Mouse (Mus musculus) hematopoietic stem cell, adult 5-6 weeks (primary cell): Measurements from ENCODE around the gene Mogat1. TPM values are rescaled to one million over a fixed set of nuclear protein-coding genes. Genes with fewer than 3 reads are reported as not detected.
A peak's percentile ranks its signal among the peaks of the same experiment; 100 is the strongest.
"Not testable (repeated sequence)": the region's sequence is repeated elsewhere in the genome, so short reads cannot be mapped to it uniquely, and the experiment has no call there.

Experiments used
- ATAC-seq, 2 experiments: fragments of 125-278 bp in 1 of 2; replicated peaks in 1 of 2; 2 replicates each; pipeline ENCODE4 v1.8.0; 2016 to 2017; ENCODE audit warnings: inconsistent platforms in 2 of 2, mild to moderate bottlenecking in 2 of 2, moderate number of reproducible peaks in 2 of 2, low read depth in 1 of 2, moderate TSS enrichment in 1 of 2; ENCODE audit not compliant: low FRiP score in 2 of 2, poor library complexity in 2 of 2, severe bottlenecking in 2 of 2, insufficient read depth in 1 of 2, low TSS enrichment in 1 of 2
- total RNA-seq: library from RNA; stranded (forward); fragments of 172-1452, 232-1000 nt; gene quantifications from 2 replicates; pipeline ENCODE4 v1.2.3, GENCODE M21; 2017

Mogat1 gene
- not detected in 2 replicates for total RNA-seq

DNA sequence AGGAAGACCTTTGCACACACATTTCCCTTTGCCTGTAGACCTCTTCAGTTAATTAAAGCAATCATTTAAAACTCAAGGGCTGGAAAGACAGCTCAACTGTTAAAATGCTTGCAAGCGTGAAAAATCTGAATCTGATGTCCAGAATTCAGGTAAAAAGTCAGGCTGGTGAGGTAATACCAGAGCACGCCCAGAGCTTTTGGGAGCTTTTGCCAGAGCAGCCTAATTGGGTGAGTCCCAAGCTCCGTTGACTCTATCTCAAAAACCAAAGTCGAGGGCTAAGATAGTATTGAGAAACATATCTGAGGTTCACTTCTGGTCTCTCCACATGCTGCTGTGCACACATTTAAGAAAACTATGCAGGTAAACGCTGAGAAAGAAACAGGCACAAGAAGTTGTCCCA is at the start of gene Mogat1:
TSS of gene Mogat1 (plus strand) at position 130 of the 400 bp plus-strand sequence.
- no peak for ATAC-seq

DNA sequence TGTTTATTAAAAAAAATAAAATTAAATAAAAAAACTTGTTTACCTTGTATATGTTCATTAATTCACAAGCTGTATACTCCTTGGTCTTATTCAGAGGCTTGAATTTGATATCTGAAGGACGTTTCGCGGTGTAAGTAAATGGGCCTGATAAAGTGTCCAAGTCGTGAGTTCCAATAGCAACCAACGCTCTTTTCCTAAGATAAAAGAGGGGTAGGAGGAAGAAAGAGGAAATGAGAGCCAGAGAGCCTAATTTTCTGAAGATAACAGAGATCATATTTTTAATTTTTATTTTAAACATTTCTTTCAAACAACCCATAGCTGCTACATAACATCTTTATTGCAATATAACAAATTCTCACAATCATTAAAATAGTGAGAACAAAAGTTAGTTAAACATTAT is 38.4 kb upstream of the Mogat1 start:
- no peak for ATAC-seq

DNA sequence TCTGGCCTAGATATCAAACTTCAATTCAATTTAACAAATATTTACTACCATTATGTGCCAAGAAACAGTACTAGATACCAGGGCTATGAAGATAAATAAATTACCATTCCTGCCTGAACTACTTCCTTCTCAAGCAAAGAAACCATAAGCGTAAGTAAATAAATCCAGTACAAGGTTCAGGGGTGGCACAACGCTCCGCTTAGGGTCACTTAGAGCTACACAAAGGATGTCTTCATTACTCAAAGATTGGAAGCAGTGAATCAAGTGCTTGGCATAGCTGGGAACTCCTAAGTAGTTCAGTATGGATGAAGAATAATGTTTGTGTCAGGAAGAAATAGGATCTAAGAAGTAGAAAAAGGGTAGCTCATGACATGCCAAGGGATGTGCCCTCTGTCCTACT is 27.4 kb upstream of the Mogat1 start:
- ATAC-seq = no peak

DNA sequence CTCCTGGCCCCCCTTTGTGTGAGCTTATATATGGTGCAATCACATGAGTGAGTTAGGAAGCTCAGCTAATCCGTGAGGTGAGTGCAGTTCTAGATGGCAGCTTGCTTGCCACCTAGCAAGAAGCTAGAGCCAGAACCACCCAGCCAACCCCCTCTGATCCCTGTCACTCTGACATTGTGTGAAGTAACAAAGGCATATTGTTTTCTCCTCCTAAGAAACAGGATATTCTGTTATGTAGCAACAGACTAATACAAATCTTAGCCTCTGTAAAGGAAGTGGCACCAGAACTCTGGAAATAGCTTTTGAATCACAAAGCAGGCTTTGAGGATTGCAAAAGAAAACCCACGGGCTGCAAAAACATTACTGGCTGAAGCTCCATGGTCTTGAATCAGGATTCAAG is 26.4 kb upstream of the Mogat1 start:
- ATAC-seq = no peak

DNA sequence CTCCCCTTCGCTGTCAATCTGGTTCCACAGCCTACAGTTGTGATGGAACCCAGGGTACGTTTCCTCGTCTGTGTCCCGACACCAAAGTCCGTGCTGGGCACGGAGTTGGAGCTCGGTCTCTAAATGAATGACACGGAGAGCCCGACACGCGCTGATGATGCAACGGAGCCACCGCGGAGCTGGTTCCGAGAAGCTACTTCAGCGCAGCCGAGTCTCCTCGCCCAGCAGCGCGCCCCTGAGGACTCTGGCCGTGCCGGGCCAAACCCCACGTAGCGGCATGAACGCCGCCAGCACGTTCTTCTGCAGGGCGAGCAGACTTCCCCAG is 22.4 kb upstream of the Mogat1 start:
- no peak; a peak in 1 of 4 replicates for ATAC-seq

DNA sequence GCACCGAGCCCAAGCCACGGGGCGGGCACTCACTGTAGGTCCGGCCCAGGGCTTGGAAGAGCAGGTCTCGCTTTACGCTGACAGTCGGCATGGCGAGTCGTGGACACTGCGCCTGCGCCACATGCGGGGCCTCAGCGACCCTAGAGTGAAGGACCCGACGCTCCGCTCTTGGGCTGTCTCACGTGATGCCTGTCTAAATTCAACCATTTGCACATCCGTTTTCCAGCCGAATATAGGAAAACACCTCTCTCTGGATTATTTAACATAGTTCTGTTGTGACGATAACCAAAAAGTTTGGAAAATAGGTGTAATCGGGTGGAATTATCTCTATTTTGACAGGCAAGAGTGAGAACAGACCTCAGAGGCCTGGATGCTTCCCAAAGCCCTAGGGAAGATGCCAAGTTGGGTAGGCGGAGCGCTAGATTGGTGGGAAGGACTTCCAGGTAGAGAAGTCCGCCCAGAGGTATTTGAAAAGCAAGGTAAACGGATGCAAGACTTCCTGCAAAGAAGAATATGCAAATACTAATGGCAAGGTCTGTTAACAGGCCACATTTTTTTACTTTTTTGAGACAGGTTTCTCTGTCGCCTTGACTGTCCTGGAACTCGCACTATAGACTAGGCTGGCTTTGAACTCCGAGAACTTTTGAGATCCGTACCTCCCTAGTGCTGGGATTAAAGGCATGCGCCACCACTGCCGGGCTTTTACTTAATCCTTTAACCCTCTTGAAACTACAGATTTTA is 21.9 kb upstream of the Mogat1 start, which contains the start of gene Farsb:
TSS of gene Farsb (minus strand) at position 146 of the 741 bp plus-strand sequence.
- peak; percentile 92 to 95 for ATAC-seq

DNA sequence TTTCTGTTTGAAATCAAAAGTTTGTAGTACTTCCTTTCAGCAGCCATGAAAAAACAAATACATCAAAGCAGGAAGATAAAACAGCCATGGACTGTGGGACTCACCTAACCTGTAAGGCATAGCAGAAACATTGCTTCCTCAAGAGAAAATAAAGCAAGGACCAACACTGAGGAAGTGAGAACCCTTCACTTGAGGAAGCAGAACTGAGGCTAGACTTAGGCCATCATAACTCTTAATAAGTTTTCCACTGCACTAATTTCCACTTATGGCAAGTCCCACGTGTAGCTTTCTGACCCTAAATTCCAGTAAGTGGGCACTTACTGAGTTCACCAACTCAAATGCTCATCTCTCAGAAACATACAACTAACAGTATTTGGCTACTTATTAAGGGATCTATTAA is 20.6 kb upstream of the Mogat1 start:
- ATAC-seq = no peak

DNA sequence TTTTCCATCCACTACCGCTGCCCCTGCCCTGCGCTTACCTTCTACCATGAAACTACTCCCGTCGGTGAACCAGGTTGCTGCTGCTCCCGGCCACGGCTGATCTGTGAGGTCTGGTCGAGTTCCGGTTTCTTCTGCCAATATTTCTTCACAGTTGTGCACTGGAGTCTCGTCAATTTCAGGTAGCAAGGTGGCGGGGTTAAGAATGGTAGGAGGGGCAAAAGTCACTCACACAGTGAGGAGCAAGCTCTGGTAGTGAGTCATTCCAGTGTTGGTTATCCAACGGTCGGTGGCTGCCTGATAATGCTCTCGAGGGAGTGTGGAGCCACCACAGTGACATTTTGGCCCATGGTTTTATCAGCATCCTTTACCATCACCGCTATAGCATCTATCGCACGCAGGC is 9.8 kb upstream of the Mogat1 start:
- ATAC-seq = no peak

DNA sequence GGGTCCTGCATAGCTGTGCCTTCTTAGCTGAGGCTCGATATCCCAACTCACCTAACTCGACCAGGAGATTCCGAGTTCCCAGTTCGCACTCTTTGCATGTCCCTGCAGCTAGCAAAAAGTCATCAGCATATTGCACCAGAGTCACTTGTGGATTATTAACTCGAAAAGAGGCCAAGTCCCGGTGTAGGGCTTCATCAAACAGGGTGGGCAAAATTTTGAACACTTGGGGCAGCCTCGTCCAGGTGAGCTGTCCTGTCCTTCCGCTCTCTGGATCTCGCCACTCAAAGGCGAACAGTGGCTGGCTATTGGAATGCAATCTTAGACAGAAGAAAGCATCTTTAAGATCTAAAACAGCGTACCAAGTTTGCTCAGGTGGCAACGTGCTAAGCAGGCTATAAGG is 8.9 kb upstream of the Mogat1 start:
- not testable (repeated sequence) for ATAC-seq

DNA sequence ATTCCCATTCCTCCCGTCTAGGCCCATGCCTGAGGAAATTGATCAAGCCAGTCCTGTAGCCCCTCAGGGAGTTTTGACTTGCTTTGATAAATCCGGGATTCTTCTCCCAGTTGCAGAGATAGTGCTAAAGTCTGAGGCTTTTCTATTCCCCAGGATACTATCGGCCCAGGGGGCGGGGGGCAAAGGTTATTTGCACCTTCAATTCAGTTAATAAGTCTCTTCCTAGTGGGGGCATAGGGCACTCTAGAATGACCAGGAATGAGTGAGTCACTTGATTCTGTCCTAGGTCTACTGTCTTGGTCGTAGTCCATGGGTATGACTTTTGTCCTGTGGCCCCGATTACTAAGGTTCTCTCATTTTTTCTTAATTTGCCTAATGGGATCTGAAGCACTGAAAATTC is 8.3 kb upstream of the Mogat1 start:
- ATAC-seq = no peak

DNA sequence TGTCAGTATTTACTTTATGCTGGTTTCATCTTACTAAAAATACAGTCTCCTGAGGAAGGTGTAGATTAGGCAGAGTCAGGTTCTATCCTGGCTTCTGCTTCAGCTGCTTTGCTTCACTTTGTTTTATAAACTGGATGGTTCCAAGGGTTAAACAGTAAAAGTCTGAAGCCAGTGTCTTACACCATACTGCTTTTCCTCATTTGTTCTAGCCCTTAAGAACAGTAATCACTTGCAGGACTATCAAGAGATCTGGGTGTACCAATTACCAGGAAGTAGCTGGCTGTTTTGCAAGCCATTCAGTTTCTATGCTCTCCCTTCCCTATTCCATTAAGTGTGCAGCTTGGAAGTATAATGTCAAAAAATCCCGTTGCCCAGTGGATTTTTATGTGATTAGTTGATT is 3.7 kb upstream of the Mogat1 start:
- ATAC-seq = no peak

DNA sequence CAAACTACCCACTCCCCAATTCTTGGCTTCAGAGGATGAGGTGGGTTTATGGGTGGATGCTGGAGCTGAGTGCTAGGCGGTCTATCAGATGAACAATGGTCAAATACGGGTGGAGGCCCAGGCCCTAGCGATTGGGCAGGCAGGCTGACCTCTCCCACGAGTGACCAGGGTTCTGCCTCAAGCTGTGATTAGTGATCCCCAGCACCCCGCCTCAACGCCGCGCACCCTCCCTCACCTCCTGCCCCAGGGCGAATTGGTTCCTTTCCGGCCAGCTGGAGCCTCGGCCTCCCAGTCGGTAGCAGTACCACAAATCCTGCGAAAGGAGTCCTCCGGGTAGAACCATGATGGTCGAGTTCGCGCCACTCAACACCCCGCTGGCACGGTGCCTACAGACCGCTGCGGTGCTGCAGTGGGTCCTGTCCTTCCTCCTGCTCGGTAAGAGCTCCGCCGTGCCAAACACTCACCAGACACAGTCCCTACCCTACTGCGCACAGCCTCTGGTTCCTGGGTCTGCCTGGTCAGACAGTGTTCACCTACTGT is 900 bp downstream of the Mogat1 start, which contains the start of gene BC035947:
TSS of gene BC035947 (minus strand) at position 538 of the 540 bp plus-strand sequence.
- ATAC-seq = peak; percentile 56 to 77

DNA sequence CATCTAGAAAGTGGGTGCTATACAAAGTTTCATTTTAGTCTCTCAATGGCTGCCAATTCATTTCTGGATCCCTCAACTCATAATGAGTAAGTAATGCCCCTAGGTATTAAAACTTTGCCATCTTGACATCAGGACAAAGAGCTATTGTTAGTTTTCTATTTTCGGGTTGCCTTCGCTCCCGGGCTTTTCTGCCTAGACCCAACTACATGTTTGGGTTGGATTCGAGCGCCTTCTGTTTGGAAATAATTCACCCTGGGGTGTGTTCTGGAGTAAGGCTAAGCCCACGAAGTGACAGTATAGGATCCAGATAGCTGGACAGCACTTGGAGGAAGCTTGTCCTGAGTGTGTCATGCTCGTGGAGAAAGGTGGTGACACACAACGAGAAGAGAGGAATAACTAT is 2.0 kb downstream of the Mogat1 start:
- ATAC-seq = no peak

DNA sequence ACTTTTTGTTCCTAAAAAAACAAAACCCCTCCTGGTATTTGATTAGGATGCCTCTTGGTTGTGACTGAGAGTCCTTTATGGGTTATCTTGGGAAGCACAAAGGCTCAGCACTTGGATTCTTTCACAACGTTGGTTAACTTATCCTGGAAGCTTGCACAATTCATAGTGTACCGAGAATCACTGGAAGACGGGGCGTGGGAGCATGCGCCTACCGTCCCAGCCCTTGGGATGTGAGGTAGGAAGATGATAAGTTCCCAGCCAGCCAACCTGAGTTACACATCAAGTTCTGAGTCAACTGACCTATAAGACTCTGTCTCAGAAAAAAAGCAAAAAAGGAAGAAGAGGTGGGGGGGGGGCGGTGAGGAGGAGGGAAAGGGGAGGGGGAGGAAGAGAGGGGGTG is 8.1 kb downstream of the Mogat1 start:
- ATAC-seq = no peak

DNA sequence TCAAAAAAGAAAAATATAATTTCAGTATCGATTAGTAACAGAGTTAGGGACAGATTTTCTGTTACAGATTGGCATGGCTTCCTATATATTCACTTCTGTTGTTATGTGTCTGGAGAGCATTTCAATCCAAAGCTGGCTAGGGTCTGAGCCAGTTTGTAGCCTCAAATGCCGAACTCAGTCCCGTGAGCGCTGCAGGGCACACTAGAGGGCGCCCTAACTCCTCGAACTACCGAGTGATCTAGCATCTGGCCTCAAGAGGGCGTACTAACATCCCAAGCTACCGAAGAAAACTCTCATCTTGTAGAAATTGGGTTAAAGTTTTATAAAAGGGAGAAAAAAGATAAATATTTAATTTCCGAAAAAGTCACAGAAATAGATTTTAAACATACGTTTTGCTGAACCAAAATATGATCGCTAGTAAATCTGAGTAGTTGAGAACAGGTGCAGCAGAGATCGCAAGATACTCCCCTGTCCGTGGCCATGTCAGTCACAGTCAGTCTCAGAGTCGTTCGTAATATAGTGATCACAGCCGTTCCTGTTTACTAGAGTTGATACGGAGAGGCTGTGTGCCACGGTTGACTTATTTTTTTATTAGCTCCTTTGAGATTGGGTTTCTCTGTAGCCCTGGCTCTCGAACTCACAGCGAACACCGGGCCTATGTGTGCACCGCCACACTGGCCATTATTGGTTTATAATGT is 14.5 kb downstream of the Mogat1 start:
- peak; percentile 81 to 88; a peak in 3 of 4 replicates for ATAC-seq

DNA sequence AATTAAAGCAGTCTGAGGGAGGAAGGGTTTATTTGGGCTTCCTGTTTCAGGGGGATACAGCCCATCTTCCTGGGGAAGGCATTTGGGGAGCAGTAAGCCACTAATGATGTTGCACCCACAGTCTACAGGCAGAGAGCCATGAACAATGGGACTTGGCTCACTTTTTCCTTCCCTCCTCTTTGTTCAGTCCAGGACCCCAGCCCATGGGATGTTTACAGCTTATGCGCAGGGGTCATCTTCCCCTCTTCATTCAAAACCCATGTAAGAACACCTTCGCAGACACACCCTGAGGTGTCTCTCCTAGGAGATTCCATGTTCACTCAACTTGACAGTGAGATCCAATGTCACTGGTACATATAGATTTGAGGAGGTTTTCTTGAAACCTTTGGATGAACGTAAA is 17.6 kb downstream of the Mogat1 start:
- no peak for ATAC-seq

DNA sequence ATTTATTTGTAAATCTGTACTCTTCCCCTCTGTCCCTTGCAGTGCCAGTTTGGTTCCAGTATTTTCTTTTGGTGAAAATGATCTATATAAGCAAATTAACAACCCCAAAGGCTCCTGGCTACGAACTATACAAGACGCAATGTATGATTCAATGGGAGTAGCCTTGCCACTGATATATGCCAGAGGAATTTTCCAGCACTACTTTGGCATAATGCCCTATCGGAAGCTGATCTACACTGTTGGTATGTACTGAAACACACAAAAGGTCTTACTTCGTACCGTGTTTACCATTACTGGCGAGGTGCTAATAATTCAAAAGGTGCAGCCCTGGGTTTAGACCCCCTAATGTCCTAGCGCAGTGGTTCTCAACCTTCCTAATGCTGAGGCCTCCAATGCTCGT is 18.2 kb downstream of the Mogat1 start:
- ATAC-seq = no peak

DNA sequence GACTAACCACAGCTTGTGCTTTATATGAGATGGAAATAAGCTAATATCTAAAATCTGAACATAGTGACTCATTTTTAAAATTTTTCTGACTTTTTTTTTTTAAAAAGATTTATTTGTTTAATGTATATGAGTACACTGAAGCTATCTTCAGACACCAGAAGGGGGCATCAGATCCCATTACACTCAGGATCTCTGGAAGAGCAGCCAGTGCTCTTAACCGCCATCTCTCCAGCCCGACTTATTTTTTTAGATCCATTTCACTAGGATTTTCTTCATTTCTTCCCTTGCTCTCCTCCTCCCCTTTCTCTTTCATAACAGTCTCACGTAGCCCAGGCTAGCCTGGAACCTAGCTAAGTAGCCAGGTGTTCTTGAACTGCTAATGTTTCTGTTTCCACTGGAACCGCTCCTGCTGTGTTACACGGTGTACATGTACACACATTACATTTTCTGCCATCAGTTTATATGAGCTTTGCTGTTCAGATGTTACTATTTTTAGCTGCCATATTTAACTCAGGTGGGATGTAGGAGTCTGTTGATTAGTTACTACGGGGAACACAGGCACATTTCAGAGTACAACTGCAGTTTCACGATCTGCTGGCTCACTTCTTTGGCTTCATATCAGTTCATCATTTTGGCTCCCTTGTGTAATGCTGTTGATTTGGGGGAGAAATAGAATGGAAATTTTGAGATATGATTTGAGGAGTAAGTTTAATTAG is 19.9 kb downstream of the Mogat1 start:
- ATAC-seq = no peak
